Mouse (Mus musculus) v-Abl transformed pro-B cells (cell line): ENCODE measurements around the gene Dnal1.

Experiments used
- in situ Hi-C, 2 experiments: fragments of 400-800 bp; cut with MboI; formaldehyde crosslinking; loops; one replicate each; pipeline ENCODE4 v1.15.1; 2025; ENCODE audit not compliant: unreplicated experiment in 2 of 2

Gene Dnal1

DNA sequence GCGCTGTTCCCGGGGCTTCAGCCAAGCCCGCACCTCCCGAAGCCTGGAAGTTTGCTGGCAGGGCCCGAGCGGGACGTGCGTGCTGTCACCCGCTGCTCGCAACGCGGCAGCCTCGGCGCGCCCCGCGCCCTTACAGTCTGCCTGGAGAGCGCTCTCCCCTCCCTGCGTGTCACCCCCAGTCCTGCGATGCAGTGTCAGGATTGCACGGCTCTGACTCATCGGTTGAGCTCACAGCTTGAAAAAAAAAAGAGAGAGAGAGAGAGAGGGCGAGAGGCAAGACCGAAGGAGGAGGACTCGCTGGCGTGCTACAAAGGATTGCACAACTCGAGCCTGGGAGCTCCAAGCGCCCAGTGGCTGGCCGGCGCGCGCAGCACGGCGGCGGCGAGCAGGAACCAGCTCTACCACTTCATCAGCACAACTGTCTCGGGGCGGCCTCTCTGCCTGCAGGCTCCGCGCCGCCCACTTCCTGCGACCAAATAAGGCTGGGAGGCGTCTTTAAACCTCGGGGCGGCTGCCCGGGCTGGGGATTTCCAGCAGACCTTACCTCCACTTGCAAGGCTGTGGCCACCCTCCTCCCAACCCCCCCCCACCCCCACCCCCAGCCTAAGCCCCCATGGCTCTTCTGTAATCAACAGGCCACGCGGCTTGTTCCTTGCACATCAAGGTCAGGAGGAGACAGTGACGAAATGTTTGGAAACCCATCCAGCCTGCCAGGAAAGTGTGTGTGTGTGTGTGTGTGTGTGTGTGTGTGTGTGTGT is 79.7 kb downstream of the Dnal1 start:
- in situ Hi-C loops: no loop called here

DNA sequence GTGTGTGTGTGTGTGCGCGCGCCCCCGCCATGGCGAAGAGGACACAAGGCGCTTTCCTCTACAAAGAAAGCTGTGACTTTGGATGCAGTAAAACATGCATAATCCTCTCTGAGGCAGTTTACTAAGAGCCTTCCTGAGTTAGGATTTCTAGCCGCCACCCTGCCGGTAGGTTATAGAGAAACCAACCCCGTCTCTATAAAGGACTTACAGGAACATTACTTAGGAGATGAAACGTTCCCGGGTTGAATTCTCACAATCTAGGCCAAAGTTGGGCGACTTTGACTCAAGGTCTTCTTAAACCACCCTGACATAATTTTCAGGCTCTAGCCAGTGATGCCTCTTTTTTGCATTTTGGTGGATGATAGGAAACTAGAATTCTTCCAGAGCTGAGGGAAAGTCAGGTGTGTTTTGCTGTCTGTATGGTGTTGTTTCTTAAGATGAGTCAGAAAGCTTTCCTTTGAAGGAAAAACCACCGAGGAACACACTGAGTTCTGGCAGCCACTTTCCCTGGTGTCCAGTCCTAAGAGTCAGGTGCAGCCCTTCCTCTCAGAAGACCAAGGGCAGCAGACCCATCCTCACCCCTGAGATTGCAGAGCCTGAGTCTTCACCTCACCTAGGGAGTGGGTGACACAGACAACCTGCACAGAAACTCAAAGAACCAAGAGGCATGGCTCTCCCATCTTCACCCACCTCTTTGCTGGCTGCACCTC is 80.4 kb downstream of the Dnal1 start:
- in situ Hi-C loops: no loop called here

DNA sequence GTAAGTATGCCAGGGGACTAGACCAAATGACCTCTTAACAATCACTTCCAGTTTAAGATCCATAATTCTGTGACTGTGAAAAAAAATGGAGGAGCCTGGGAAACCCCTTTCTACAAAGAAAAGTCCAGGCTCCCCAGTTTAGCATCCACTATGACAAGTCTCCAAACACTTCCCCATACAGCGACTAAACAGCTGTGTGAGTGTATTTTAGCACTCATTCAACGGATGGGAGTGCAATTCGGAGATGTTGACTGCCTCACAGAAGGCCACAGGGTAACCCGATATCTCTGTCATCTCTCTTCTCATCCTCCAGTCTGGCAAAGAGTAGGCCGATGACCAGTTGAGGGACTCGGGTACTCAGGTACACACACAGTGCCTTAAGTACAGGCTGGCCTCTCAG is 81.0 kb downstream of the Dnal1 start:
- in situ Hi-C loops: no loop called here
